Mouse (Mus musculus) erythroid progenitor cell, adult 5-6 weeks (primary cell): ENCODE measurements around the gene Tnrc6b. TPM values are rescaled to one million over a fixed set of nuclear protein-coding genes. Genes with fewer than 3 reads are reported as not detected.
"Not testable (repeated sequence)": the region's sequence is repeated elsewhere in the genome, so short reads cannot be mapped to it uniquely, and the experiment has no call there.

ENCODE experiments used
- ATAC-seq: replicated peaks from 2 replicates; pipeline ENCODE4 v1.8.0; 2016; ENCODE audit warnings: moderate number of reproducible peaks, mild to moderate bottlenecking, moderate TSS enrichment, inconsistent platforms; ENCODE audit not compliant: poor library complexity, low FRiP score, severe bottlenecking
- total RNA-seq, 2 experiments: library from RNA; stranded (forward) in 1 of 2; stranded (reverse) in 1 of 2; fragments of 150-400 nt in 1 of 2; fragments of 186-747, 209-891 nt in 1 of 2; gene quantifications; 2 replicates each; pipeline versions ENCODE4 v1.2.3 to v1.2.4; 2015 to 2017; ENCODE audit warnings: low replicate concordance in 2 of 2

Tnrc6b gene
- total RNA-seq, 2 experiments from 2014 or later = 113 to 357 TPM

DNA sequence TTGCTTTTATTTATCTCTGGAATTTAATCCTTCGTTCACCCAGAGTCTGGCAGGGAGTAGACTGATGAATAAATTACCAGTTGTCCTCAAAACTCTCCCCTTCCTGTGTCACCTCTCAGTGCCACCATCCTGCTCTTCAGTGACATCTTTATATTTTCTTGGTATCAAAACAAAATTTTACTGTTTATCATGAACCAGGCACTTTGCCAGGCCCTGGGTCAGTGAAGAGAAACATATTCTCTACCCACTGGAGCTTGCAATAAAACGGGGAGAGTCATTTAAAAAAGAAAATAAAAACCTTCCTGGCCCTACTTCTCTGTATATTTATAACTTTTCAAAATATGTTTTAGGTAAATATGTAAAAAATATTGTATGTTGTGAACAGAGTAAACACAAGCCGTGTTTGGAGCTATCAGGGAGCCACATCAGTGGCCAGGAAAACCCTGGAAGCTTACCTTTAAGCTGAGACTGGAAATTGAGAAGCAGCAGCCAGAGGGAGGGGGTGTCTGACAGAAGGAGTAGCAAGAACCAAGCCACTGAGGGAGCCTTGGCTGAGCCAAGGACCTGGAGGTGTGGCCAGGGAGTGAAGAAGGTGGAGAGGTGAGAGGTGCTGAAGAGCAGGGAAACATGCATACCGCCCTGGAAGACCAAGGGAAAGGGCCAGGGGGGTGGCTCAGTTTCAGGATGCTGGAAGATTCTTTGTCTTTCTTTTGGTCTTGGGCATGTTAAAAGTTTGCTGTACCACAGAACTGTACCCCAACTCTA lies 21.3 kb downstream of the Tnrc6b start:
- ATAC-seq = 0 out of 2 replicates have a peak, but pooled peaks have one; percentile 39

DNA sequence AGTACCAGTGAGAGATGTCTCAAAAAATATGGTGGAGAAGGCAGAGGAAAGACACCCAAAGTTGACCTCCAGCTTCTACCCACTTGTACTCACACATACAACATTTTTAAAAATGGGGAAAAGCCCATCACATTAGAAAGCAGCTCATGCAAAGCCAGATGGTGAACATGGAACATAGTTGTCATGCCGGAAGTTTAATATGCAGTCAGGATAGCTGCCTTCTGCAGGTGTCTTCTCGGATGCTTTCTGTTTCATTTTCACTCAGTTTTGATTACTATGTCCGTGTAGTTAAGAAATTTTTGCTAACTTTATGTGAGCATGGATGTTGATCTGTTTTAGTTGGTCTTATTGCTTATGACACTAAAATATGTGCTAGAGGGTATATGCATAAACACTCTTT lies 24.2 kb downstream of the Tnrc6b start:
- no peak for ATAC-seq

GRCm38 (mm10) chr15:80735708-80736107 lies 24.6 kb downstream of the Tnrc6b start:
- ATAC-seq = not testable (repeated sequence)

DNA sequence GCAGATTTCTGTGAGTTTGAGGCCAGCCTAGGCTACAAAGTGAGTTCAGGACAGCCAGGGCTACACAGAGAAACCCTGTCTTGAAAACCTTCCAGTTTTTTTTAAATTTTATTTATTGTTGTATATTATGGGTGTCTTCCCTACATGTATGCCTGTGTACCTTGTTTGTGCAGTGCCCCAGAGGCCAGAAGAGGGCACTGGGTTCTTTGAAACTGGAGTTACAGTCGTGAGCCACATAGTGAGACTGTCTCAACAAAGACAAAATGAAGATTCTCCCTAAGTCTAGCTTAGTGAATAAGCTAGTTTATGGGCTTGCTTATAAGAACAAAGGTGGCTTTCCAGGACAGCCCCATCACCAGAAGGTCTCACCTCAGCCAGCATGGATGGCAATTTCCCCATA lies 25.4 kb downstream of the Tnrc6b start:
- 0 out of 2 replicates have a peak, but pooled peaks have one; percentile 63 for ATAC-seq

GRCm38 (mm10) chr15:80738244-80738643 lies 27.1 kb downstream of the Tnrc6b start:
- ATAC-seq = no peak

- no peak for ATAC-seq
Observed at GRCm38 (mm10) chr15:80739972-80740371, 28.9 kb downstream of the Tnrc6b start.

GRCm38 (mm10) chr15:80741836-80742235 lies 30.7 kb downstream of the Tnrc6b start:
- no peak for ATAC-seq

GRCm38 (mm10) chr15:80742991-80743474 lies 31.9 kb downstream of the Tnrc6b start:
- peak; percentile 86 for ATAC-seq

DNA sequence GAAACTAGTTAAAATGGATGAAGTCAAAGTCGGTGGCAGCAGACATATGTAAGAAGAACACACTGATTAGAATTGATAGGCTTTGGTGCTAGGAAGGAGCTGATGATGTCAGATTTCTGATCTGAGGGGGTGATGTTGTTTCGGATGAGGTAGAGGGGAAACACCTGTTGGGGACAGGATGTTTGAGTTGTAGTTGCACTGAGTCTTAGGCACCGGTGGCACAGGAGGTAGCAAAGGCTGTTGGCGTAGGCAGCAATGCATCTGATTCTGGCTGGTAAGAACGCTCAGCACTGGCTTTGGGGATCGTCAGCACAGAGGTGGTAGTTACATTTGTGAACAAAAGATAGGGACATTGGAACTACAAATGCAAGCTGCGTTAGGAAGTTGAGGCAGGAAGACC lies 32.5 kb downstream of the Tnrc6b start:
- no peak for ATAC-seq

DNA sequence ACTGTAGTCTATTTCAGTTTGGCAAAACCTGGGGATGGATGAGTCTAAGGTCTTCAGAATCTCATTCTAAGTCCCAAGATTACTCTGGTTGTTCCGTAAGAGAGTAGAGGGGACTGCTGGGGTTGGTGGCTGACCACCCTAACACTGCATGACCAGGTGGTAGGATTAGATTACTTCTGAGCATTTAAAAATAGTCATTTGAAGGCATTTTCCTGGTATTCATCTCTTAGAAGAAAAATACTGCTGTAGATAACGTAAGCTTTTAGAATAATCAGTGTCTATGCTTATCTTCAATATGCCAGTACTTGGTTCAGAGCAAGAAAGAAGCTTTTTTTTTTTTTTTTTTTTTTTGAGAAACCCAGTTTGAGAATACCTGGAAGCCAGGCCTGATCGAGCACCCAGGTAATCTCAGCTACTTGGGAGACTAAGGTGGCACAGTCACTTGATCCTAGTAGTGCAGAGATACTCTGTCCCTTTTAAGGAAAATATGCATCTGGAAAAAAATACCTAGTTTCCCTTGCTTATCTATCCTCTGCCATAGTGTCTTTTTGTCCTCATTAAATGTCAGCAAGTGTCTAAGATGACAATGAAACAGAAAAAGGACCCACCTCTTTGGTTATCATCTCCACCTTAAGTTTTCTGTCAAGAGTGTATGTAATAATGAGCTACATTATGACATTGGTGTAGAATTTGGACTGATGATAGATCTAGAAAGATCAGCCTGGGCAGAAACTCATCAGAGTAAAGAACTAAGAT lies 33.7 kb downstream of the Tnrc6b start:
- no peak for ATAC-seq

GRCm38 (mm10) chr15:80748979-80749378 lies 37.9 kb downstream of the Tnrc6b start:
- ATAC-seq = 0 out of 2 replicates have a peak, but pooled peaks have one; percentile 43

- ATAC-seq = no peak
Observed at GRCm38 (mm10) chr15:80753351-80753750, 42.2 kb downstream of the Tnrc6b start.

DNA sequence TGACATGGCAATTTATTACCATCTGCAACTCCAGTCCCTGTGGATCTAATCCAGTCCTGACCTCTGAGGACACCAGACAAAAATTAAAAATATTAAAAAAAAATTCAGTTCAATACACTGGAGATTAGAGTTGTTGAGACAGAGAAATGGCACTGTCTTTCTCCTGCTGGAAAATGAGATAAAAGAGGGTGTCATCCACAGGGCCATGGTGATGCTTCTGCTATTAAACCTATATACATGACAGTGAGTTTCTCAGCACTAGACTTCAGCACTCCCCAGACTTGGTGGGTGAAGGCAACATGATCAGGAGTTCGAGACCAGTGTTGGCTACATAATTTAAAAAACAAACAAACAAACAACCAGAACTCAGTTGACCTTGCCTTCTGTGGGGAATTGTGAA lies 43.0 kb downstream of the Tnrc6b start:
- peak; percentile 44 for ATAC-seq

GRCm38 (mm10) chr15:80759451-80759850 lies 48.3 kb downstream of the Tnrc6b start:
- no peak for ATAC-seq

GRCm38 (mm10) chr15:80760504-80760903 lies 49.4 kb downstream of the Tnrc6b start:
- ATAC-seq = peak; percentile 31

DNA sequence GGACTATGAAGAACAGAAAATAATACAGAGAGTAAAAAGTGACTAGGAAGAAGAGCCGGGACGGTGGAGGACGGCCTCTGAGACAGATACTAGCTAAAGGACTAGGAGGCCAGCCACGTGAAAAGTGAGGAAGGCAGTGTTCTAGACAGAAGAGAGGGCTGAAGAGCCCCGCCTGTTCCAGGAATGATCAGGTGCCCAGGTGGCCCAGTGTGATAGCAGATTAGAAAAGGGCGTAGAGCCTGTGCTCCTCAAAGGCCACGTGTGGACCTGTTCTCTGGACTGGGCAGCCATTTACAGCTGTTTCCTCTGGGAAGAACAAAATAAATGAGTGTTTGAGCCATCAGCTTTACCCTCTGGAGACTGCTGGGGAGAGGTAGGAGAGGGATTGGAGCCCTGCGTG lies 49.8 kb downstream of the Tnrc6b start:
- ATAC-seq = peak; percentile 98

DNA sequence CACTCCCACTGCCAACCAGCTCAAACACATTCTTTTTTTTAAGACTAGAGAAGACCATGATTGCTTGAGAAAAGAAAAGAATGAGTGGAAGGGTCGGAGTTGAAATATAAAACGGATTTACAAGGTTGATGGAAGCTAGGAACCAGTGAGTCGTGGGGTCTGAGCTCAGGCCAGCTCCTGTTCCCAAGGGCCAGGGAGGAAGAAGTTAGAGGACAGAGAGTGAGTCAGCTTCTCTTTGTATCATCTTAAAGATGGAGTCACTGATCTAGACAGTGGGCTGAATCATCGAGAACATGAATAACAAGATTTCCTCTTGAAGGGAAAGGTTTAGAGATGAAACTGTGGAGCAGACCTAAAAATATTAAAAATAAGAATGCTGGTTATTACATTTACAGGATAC lies 51.5 kb downstream of the Tnrc6b start:
- ATAC-seq = no peak

- no peak for ATAC-seq
Observed at GRCm38 (mm10) chr15:80764666-80765065, 53.6 kb downstream of the Tnrc6b start.

GRCm38 (mm10) chr15:80765381-80765780 lies 54.3 kb downstream of the Tnrc6b start:
- no peak for ATAC-seq

GRCm38 (mm10) chr15:80768216-80768615 lies 57.1 kb downstream of the Tnrc6b start:
- no peak for ATAC-seq

- 0 out of 2 replicates have a peak, but pooled peaks have one; percentile 50 for ATAC-seq
Observed at GRCm38 (mm10) chr15:80771926-80772441, 60.9 kb downstream of the Tnrc6b start.
